Mouse (Mus musculus) cerebellum, adult 2 months (tissue): ENCODE data around the gene Cyp2u1. TPM values are rescaled to one million over a fixed set of nuclear protein-coding genes. Genes with fewer than 3 reads are reported as not detected.

ENCODE experiments used
- DNase-seq, 2 experiments: peaks; one replicate each; pipeline ENCODE4 v3.0.0; 2021
- H3K27ac ChIP-seq: fragments of 200-500 bp; 2 replicates; pipeline ENCODE4 v1.5.1; 2012; ENCODE audit warnings: low read length, control low read depth, inconsistent platforms; ENCODE audit not compliant: insufficient read depth
- H3K27me3 ChIP-seq: fragments of 200-500 bp; 2 replicates; pipeline ENCODE4 v1.6.1; 2012; ENCODE audit warnings: inconsistent platforms, mild to moderate bottlenecking, low read length, moderate library complexity; ENCODE audit not compliant: control insufficient read depth, insufficient read depth
- H3K4me1 ChIP-seq: fragments of 200-500 bp; 2 replicates; pipeline ENCODE4 v1.6.1; 2011; ENCODE audit warnings: low read length; ENCODE audit not compliant: control insufficient read depth, insufficient read depth
- H3K4me3 ChIP-seq: fragments of 200-500 bp; replicated peaks from 2 replicates; pipeline ENCODE3; 2011; ENCODE audit warnings: mild to moderate bottlenecking, low read depth, low read length, control low read depth; ENCODE audit not compliant: insufficient read depth
- CTCF ChIP-seq: fragments of 200-500 bp; IDR thresholded peaks from 2 replicates; pipeline ENCODE4 v1.5.1; 2011; ENCODE audit warnings: low read depth, mild to moderate bottlenecking, control low read depth, low read length, moderate library complexity, borderline replicate concordance; ENCODE audit not compliant: insufficient read depth
- POLR2A ChIP-seq: fragments of 200-500 bp; IDR thresholded peaks from 2 replicates; pipeline ENCODE4 v1.6.1; 2011; ENCODE audit warnings: low read length, control low read depth, borderline replicate concordance; ENCODE audit not compliant: insufficient read depth
- WGBS: fragments of 180-500 bp; shearing (Covaris S2); methylation state at CpG from one replicate; pipeline ENCODE4 v1.1.7; 2018; 5-methylcytosine and 5-hydroxymethylcytosine counted together
- polyA plus RNA-seq: library from polyadenylated mRNA; depleted of rRNA; stranded (reverse); fragments of >200 nt; gene quantifications from 2 replicates; pipeline ENCODE4 v1.2.3, GENCODE M21; 2012

The Cyp2u1 gene
- polyA plus RNA-seq, 1 experiment = 13.8 TPM

GRCm38 (mm10) chr3:131271559-131272373 is 31.3 kb downstream of the Cyp2u1 start, which contains the start of gene Hadh:
Gene Hadh (minus strand): TSS chr3:131272101.
- WGBS = under 1% methylated on average over 53 of the region's 54 CpGs
- Histone ChIP-seq H3K27me3 (no peaks in the 10 kb centered on the region), H3K4me1 (no peaks in the 10 kb centered on the region), H3K4me3 (peak within 1 kb of the TSS; percentile 94), H3K27ac (no peak within 1 kb of the TSS)
- DNase-seq = peak; percentile 74 to 76
- peak; percentile 38; the same call in 1 of the 2 replicates for TF ChIP-seq POLR2A
- no peak for TF ChIP-seq CTCF

GRCm38 (mm10) chr3:131271157-131271556 is 31.9 kb downstream of the Cyp2u1 start:
- 14% methylated on average over 8 of the region's 8 CpGs for WGBS
- DNase-seq = no peak
- H3K27me3 ChIP-seq = no peaks in the 10 kb centered on the region
- no peak for TF ChIP-seq POLR2A
- TF ChIP-seq CTCF = no peak
- no peaks in the 10 kb centered on the region for H3K4me1 ChIP-seq
- H3K4me3 ChIP-seq = no peak overlapping the region
- H3K27ac ChIP-seq = no peak overlapping the region

GRCm38 (mm10) chr3:131270381-131270780 is 32.6 kb downstream of the Cyp2u1 start:
- DNase-seq = no peak
- Histone ChIP-seq H3K27me3 (no peaks in the 10 kb centered on the region), H3K4me1 (no peaks in the 10 kb centered on the region), H3K4me3 (no peak overlapping the region), H3K27ac (no peak overlapping the region)
- TF ChIP-seq CTCF = no peak
- TF ChIP-seq POLR2A = no peak
- 67% methylated on average over 6 of the region's 6 CpGs for WGBS

- Histone ChIP-seq H3K27ac (no peak overlapping the region), H3K27me3 (no peaks in the 10 kb centered on the region), H3K4me1 (no peaks in the 10 kb centered on the region), H3K4me3 (no peak overlapping the region)
- DNase-seq = no peak
- 75% methylated on average over 3 of the region's 3 CpGs for WGBS
- TF ChIP-seq POLR2A (no peak), CTCF (no peak)
These were observed 36.5 kb downstream of the Cyp2u1 start for GRCm38 (mm10) chr3:131266366-131267050.

- Histone ChIP-seq H3K27me3 (no peaks in the 10 kb centered on the region), H3K27ac (no peak overlapping the region), H3K4me1 (no peaks in the 10 kb centered on the region), H3K4me3 (no peak overlapping the region)
- WGBS = 89% methylated on average over 8 of the region's 8 CpGs
- no peak for TF ChIP-seq POLR2A
- DNase-seq = no peak
These were observed 37.5 kb downstream of the Cyp2u1 start for GRCm38 (mm10) chr3:131265516-131265915.

- DNase-seq = no peak
- no peak overlapping the region for H3K4me3 ChIP-seq
- WGBS = 87% methylated on average over 15 of the region's 15 CpGs
- no peak overlapping the region for H3K27ac ChIP-seq
- no peaks in the 10 kb centered on the region for H3K4me1 ChIP-seq
- H3K27me3 ChIP-seq = no peaks in the 10 kb centered on the region
- no peak for TF ChIP-seq CTCF
- TF ChIP-seq POLR2A = no peak
These were observed 39.1 kb downstream of the Cyp2u1 start for GRCm38 (mm10) chr3:131263766-131264486.

- DNase-seq = no peak
- Histone ChIP-seq H3K27ac (no peak overlapping the region), H3K27me3 (no peaks in the 10 kb centered on the region), H3K4me3 (no peak overlapping the region), H3K4me1 (no peaks in the 10 kb centered on the region)
- WGBS = 96% methylated on average over 6 of the region's 6 CpGs
- TF ChIP-seq POLR2A = no peak
- TF ChIP-seq CTCF = no peak
These were observed 42.6 kb downstream of the Cyp2u1 start for GRCm38 (mm10) chr3:131260418-131260817.
